Mouse (Mus musculus) embryonic facial prominence, embryonic 10.5 days (tissue): ENCODE data around the gene Ube2o. TPM values are rescaled to one million over a fixed set of nuclear protein-coding genes. Genes with fewer than 3 reads are reported as not detected.

Experiments used
- DNase-seq: peaks from one replicate; pipeline ENCODE4 v3.0.0-alpha.2; 2017; ENCODE audit warnings: low spot score
- H3K27ac ChIP-seq: fragments of 300-500 bp; sonication (generic); replicated peaks from 2 replicates; pipeline ENCODE4 v1.5.1; 2016; ENCODE audit warnings: mild to moderate bottlenecking
- H3K27me3 ChIP-seq: fragments of 300-500 bp; sonication (generic); replicated peaks from 2 replicates; pipeline ENCODE4 v1.6.1; 2016; ENCODE audit warnings: low read depth, mild to moderate bottlenecking; ENCODE audit not compliant: poor library complexity, severe bottlenecking
- H3K36me3 ChIP-seq: fragments of 300-500 bp; sonication (generic); replicated peaks from 2 replicates; pipeline ENCODE4 v1.6.1; 2016; ENCODE audit warnings: mild to moderate bottlenecking, moderate library complexity
- H3K4me1 ChIP-seq: fragments of 300-500 bp; sonication (generic); 2 replicates; pipeline ENCODE4 v1.6.1; 2016
- H3K4me3 ChIP-seq: fragments of 300-500 bp; sonication (generic); 2 replicates; pipeline ENCODE4 v1.5.1; 2016; ENCODE audit warnings: mild to moderate bottlenecking, moderate library complexity
- H3K9me3 ChIP-seq: fragments of 300-500 bp; sonication (generic); 2 replicates; pipeline ENCODE4 v1.6.1; 2016; ENCODE audit warnings: mild to moderate bottlenecking
- WGBS: fragments of 180-500 bp; shearing (Covaris S2); methylation state at CpG from one replicate; pipeline ENCODE4 v1.1.7; 2016; 5-methylcytosine and 5-hydroxymethylcytosine counted together
- polyA plus RNA-seq: library from polyadenylated mRNA; unstranded; fragments of >200 nt; fragmentation: Nextera tagmentation; extraction: Ambion mirVana; gene quantifications from 2 replicates; pipeline ENCODE4 v1.2.1, GENCODE M21; 2016

The Ube2o gene
- polyA plus RNA-seq, 1 experiment from 2014 or later: 12.4 TPM

DNA sequence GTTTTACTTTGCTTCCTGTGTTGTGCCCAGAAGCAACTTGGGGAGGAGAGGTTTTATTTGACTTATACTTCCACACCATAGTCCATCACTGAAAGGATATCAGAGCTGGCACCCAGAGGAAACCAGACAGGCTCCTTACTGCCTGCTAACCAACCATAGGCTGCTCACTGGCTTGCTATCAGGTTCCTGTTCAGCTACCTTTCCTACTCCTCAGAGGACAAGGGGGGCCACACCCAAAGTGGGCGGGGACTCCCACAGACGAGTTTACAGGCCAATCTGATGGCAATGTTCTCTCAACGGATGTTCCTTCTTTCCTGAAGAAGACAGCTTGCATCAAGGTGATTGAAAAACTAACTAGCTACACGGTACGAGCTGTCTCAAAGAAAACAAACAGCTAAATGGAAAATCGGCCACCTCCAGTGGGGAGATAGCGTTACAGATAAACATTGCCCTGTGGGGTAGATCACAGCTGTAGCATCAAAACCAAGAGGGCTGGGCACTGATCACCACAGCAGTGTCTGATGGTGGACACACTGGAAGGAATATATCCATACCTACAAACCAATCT is 69.9 kb downstream of the Ube2o start:
- 68% methylated on average over 7 of the region's 7 CpGs for WGBS
- H3K36me3 ChIP-seq: no peaks in the 10 kb centered on the region
- H3K4me1 ChIP-seq: peaks cover 12% of the 10 kb centered on the region
- H3K27ac ChIP-seq: no peak overlapping the region
- H3K4me3 ChIP-seq: no peak overlapping the region
- H3K9me3 ChIP-seq: no peaks in the 10 kb centered on the region
- peaks cover 20% of the 10 kb centered on the region for H3K27me3 ChIP-seq
- no peak for DNase-seq

DNA sequence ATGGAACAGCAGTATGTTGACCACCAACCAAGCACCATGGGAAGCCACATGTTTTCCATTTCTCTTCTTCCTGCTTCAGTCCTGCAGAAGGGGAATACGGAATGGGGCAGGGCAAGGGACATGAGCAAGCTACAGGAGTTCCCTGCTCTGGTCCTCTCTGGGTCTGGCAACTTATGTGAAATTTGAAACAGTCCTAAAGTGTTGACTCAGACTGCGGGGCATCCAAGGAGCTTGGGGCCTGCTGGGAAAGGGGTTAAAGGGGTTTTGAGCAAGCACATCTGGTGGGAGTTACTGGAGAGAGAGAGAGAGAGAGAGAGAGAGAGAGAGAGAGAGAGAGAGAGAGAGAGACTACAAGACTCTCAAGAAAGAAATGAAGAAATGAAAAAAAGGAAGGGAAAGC is 72.6 kb downstream of the Ube2o start:
- Histone ChIP-seq H3K36me3 (no peaks in the 10 kb centered on the region), H3K27me3 (no peaks in the 10 kb centered on the region), H3K4me3 (no peak overlapping the region), H3K4me1 (peaks cover 4% of the 10 kb centered on the region), H3K9me3 (no peaks in the 10 kb centered on the region), H3K27ac (peak overlapping the region; percentile 57)
- DNase-seq: peak; percentile 60
- WGBS: 22% methylated on average over 2 of the region's 2 CpGs

DNA sequence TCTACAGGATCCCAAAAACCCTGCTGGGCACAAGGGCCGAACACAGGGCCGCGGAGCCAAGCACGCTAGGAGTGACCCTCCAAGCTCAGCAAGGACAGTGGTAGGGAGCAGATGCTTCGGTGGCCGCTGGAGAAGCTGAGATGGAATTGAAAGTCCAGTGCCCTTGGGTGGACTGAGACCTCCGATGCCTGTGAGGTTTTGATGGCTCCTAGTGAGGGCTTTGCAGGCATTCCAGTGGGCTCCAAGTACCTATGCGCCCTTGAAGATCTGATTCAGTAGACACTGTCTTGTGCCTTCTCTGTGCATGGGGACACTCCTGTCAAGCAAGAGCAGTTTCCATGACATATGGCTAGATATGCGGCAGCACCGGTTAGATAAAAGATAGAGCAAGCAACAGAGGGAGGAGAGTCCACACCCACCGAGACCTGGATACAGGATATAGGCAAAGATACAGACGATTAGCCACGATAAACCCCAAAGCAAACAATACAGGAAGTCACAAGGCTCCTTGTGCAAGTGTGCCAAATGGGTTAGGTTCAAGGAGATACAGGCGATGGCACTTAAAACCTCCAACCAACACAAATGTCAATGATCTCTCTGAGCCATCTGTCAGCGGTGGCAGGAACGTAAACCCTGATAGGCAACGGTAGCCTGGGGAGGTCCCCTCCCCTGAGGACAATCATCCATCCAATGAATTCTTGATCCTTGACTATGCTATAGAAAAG is 74.9 kb downstream of the Ube2o start:
- no peak for DNase-seq
- WGBS: 85% methylated on average over 17 of the region's 17 CpGs
- Histone ChIP-seq H3K4me1 (peaks cover 4% of the 10 kb centered on the region), H3K36me3 (no peaks in the 10 kb centered on the region), H3K27ac (no peak overlapping the region), H3K4me3 (no peak overlapping the region), H3K27me3 (no peaks in the 10 kb centered on the region), H3K9me3 (no peaks in the 10 kb centered on the region)

DNA sequence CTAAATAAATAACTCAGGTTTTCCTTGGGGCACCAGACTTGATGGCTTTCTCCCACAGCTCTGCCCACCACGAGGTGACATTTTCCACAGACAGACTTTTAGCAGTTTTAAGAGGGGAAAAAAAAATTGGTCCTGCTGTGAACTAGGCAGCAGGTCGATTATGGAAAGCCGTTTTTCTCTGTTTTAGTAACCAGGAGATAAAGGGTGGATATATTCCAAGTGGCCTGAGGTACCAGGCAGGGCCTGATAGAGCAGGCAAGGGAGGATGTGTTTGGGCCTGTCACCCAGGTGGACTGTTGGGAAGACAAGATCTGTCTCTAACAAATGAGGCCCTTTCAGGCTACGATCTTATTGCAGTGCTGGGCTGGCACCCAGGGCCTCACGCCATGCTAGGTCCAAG is 75.7 kb downstream of the Ube2o start:
- no peak overlapping the region for H3K27ac ChIP-seq
- H3K4me1 ChIP-seq: peaks cover 4% of the 10 kb centered on the region
- no peaks in the 10 kb centered on the region for H3K9me3 ChIP-seq
- DNase-seq: no peak
- WGBS: 76% methylated on average over 5 of the region's 5 CpGs
- no peaks in the 10 kb centered on the region for H3K27me3 ChIP-seq
- H3K4me3 ChIP-seq: no peak overlapping the region
- H3K36me3 ChIP-seq: no peaks in the 10 kb centered on the region

DNA sequence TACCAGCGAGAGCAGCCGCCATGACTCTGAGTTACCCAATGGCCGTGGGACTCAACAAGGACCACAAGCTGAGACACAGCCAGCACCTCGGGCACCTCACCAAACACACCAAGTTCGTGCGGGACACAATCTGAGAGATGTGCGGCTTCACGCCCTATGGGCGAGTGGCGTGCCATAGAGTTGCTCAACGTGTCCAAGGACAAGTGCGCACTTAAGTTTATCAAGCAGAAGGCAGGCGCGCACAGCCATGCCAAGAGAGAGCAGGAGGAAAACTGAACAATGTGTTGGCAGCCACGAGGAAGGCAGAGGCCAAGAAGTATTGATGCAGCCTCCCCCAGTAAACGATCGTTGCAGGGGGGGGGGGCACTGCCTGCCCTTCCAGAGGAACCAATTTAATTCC is 76.7 kb downstream of the Ube2o start:
- WGBS: 88% methylated on average over 17 of the region's 17 CpGs

DNA sequence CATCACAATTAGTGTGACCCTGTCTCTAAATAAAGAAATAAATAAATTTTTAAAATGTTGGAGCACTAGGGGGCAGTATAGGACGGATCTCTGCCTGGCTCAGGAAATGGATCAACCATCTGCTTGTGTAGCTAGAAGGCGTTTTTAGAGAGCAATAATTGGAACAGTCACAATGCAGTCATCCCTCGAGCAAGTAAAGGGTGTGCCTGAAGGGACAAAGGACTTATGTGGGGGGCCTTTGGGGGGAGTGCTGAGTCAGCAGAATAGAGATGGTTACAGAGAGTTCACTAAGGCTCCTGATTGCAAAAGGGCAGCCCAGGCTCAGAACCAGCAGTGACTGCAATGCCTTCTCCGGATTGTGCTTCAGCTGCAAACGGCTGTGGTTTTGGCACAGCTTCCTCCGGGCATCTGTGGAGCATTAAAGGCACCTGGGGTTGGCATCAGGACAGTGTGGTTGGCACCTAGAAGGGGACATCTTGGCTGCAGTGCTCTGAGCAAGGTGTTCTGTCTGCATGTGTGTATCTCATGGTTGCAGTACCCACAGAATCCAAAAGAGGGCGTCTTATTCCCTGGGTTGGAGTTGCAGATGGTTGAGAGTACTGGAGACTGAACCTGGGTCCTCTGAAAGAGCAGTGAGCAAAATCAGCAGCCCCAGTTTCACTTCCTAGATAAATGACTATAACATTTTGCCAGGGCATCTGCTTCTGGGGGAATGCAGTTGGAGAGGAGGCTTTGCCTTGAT is 80.1 kb downstream of the Ube2o start:
- Histone ChIP-seq H3K4me1 (peaks cover 6% of the 10 kb centered on the region; the same call in 1 of the 2 replicates), H3K4me3 (no peak overlapping the region), H3K36me3 (no peaks in the 10 kb centered on the region), H3K27me3 (no peaks in the 10 kb centered on the region), H3K9me3 (no peaks in the 10 kb centered on the region), H3K27ac (no peak overlapping the region)
- WGBS: 32% methylated on average over 7 of the region's 7 CpGs
- DNase-seq: peak; percentile 30

More for the DNA sequence above, 76.7 kb downstream of the Ube2o start:
- H3K4me1 ChIP-seq: peaks cover 4% of the 10 kb centered on the region
- no peaks in the 10 kb centered on the region for H3K9me3 ChIP-seq
- DNase-seq: no peak
- no peaks in the 10 kb centered on the region for H3K27me3 ChIP-seq
- H3K4me3 ChIP-seq: no peak overlapping the region
- no peak overlapping the region for H3K27ac ChIP-seq
- no peaks in the 10 kb centered on the region for H3K36me3 ChIP-seq

- H3K27ac ChIP-seq: no peak overlapping the region
- peak overlapping the region; percentile 46 for H3K4me3 ChIP-seq
- H3K36me3 ChIP-seq: no peaks in the 10 kb centered on the region
- no peak for DNase-seq
- H3K4me1 ChIP-seq: peaks cover 18% of the 10 kb centered on the region
- 41% methylated on average over 6 of the region's 6 CpGs for WGBS
- no peaks in the 10 kb centered on the region for H3K9me3 ChIP-seq
- no peaks in the 10 kb centered on the region for H3K27me3 ChIP-seq
Measured at GRCm38 (mm10) chr11:116499018-116499417, 82.2 kb downstream of the Ube2o start.

DNA sequence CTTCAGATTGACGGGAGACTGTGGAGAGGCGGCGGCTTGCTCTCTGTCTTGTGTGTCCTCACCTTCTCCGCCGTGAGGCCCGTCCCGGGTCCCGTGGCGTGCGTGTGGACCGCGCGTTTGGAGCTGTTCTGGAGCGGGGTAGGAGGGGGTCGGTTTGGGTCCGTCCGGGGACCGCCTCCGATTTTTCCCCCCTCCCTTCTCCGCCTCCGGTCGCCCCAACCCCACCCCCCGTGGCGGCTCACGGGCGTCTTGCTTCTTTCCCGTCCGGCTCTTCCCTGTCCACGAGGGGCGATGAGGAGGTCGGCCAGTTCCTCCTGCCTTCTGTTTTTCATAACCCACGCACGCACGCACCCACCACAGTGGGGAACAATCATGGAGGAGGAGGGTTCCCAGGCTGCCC is 82.7 kb downstream of the Ube2o start:
- H3K4me3 ChIP-seq: peak overlapping the region; percentile 46
- H3K27ac ChIP-seq: peak overlapping the region; percentile 41; the same call in 1 of the 2 replicates
- H3K27me3 ChIP-seq: no peaks in the 10 kb centered on the region
- no peaks in the 10 kb centered on the region for H3K36me3 ChIP-seq
- peaks cover 21% of the 10 kb centered on the region for H3K4me1 ChIP-seq
- DNase-seq: no peak
- H3K9me3 ChIP-seq: no peaks in the 10 kb centered on the region
- 30% methylated on average over 34 of the region's 34 CpGs for WGBS

DNA sequence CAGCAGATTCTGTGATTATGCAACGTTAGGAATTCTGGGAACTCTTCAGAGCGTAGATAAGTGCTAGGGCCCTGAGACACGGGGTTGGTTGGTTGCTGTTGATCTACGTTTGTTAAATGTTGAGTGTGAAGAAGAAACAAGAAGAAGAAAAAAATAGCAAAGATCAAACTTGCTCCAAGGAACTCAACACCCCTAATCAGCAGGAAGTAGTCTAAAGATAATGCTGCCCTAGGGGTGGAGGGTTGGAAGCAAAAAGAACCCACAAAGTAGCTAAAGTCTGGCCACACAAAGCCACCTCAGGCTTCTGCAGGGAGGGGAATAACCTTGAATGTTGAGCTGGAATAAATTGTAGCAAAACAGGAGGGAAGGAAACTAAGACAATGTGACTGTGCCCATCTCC is 83.9 kb downstream of the Ube2o start:
- Histone ChIP-seq H3K36me3 (no peaks in the 10 kb centered on the region), H3K4me1 (peaks cover 21% of the 10 kb centered on the region), H3K4me3 (no peak overlapping the region), H3K9me3 (no peaks in the 10 kb centered on the region), H3K27me3 (no peaks in the 10 kb centered on the region), H3K27ac (no peak overlapping the region)
- no peak for DNase-seq
- WGBS: 85% methylated on average over 4 of the region's 4 CpGs

DNA sequence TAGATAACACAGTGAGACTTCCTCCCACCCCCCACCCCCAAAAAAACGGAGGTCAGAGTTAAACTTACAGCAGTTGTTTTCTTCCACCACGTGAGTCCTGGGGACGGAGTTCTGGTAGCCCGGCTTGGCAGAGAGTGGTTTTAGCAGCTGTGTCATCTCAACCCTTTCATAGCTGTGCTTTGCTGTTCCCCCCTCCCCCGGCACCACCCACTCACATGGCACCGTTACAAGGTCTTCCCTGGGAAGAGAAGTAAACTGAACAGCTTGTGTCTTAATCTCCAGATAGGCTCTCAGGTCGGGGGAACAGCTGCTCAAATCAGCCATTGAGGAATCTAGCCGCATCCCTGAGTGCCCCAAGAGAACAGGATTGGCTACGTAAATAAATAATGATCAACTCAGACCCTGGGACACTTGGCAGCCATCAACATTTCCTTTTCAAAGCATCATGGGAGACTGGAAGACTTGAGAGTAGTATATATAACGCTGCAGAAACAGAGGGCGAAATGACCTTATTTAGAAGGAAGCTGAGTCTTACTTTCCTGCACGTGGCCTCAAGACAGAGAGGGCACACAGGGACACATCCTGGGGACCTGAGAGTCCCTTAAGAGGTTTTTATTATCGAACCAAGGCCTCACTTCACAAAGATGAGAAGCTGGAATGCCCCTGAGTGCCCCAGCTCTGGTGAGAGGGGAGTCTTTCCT is 86.6 kb downstream of the Ube2o start:
- H3K4me1 ChIP-seq: peaks cover 25% of the 10 kb centered on the region
- 66% methylated on average over 13 of the region's 13 CpGs for WGBS
- no peaks in the 10 kb centered on the region for H3K9me3 ChIP-seq
- H3K4me3 ChIP-seq: no peak overlapping the region
- no peaks in the 10 kb centered on the region for H3K27me3 ChIP-seq
- no peak for DNase-seq
- no peaks in the 10 kb centered on the region for H3K36me3 ChIP-seq
- H3K27ac ChIP-seq: peak overlapping the region; percentile 49

- peaks cover under 1% of the 10 kb centered on the region for H3K36me3 ChIP-seq
- H3K4me3 ChIP-seq: peak within 1 kb of the TSS; percentile 13; the same call in 1 of the 2 replicates
- peak; percentile 69 for DNase-seq
- WGBS: 24% methylated on average over 4 of the region's 4 CpGs
- no peaks in the 10 kb centered on the region for H3K9me3 ChIP-seq
- peak within 1 kb of the TSS; percentile 49 for H3K27ac ChIP-seq
- H3K27me3 ChIP-seq: no peaks in the 10 kb centered on the region
- H3K4me1 ChIP-seq: peaks cover 30% of the 10 kb centered on the region
Measured at GRCm38 (mm10) chr11:116493795-116494252, 87.4 kb downstream of the Ube2o start, which contains the start of gene Prpsap1. Gene Prpsap1 (minus strand): TSS chr11:116494202.

DNA sequence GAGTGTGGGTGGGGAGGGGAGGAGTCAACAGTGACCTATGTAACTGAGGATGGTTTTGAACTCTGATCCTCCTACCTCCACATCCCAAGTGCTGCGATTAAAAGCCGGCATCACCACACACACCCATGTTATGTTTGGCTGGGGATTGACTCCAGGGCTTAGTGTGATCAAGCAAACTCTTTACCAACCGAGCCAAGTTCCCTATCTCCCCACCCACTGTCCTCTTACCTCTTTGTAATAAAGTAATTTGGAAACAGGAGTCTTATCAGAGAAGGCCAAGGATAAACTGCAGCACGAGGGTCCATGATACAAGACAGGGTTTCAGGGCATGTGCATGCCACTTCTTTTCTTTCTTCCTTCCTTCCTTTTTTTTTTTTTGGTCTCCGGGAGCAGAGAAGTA is 88.1 kb downstream of the Ube2o start:
- WGBS: 86% methylated on average over 5 of the region's 5 CpGs
- Histone ChIP-seq H3K36me3 (peaks cover 7% of the 10 kb centered on the region), H3K9me3 (0 out of 2 replicates have a peak, but pooled peaks cover 2% of the 10 kb centered on the region), H3K27me3 (no peaks in the 10 kb centered on the region), H3K4me1 (peaks cover 26% of the 10 kb centered on the region), H3K27ac (no peak overlapping the region), H3K4me3 (peak overlapping the region; percentile 13; the same call in 1 of the 2 replicates)
- no peak for DNase-seq
